Mouse (Mus musculus) erythroblast, adult 5-6 weeks (primary cell): ENCODE measurements at regions not wholly inside any gene's neighbourhood (a gene's known extent, or its start where the extent isn't known, plus 50 kb on each side); places are given as distances from the start of the nearest gene placed in this dataset.
A peak's percentile ranks its signal among the peaks of the same experiment; 100 is the strongest.
"Not testable (repeated sequence)": the region's sequence is repeated elsewhere in the genome, so short reads cannot be mapped to it uniquely, and the experiment has no call there.

Experiments
- ATAC-seq: replicated peaks from 2 replicates; pipeline ENCODE4 v1.8.0; 2016; ENCODE audit warnings: moderate number of reproducible peaks, mild to moderate bottlenecking, moderate TSS enrichment, inconsistent platforms; ENCODE audit not compliant: poor library complexity, low FRiP score, severe bottlenecking

- ATAC-seq, result peak; percentile 98
Measured at GRCm38 (mm10) chr16:3114473-3115335, 476.1 kb upstream of the Olfr161 start.

GRCm38 (mm10) chr16:3115336-3116112 lies 475.3 kb upstream of the Olfr161 start:
- not testable (repeated sequence) for ATAC-seq

GRCm38 (mm10) chr16:3116113-3116511 lies 474.7 kb upstream of the Olfr161 start:
- peak; percentile 66 for ATAC-seq

- ATAC-seq, result not testable (repeated sequence)
Measured at GRCm38 (mm10) chr16:3121216-3121615, 469.6 kb upstream of the Olfr161 start.

- ATAC-seq, result 0 out of 2 replicates have a peak, but pooled peaks have one; percentile 20
Measured at GRCm38 (mm10) chr16:3122145-3122860, 468.5 kb upstream of the Olfr161 start.

- ATAC-seq, result peak; percentile 96
Measured at GRCm38 (mm10) chr16:3122861-3123477, 467.9 kb upstream of the Olfr161 start.

GRCm38 (mm10) chr16:3127317-3127716 lies 463.5 kb upstream of the Olfr161 start:
- not testable (repeated sequence) for ATAC-seq
